Mouse (Mus musculus): ENCODE measurements at regions not wholly inside any gene's neighbourhood (a gene's known extent, or its start where the extent isn't known, plus 50 kb on each side); places are given as distances from the start of the nearest gene placed in this dataset.

- peak in 1 of 2 experiments; percentile 2 for DNase-seq
Measured at GRCm38 (mm10) chr5:79275346-79275745, 1744.6 kb upstream of the Adgrl3 start.

GRCm38 (mm10) chr5:79300001-79300723 is 1719.8 kb upstream of the Adgrl3 start:
- DNase-seq = no peak

- no peak for DNase-seq
Measured at GRCm38 (mm10) chr5:79306181-79306580, 1713.8 kb upstream of the Adgrl3 start.

All from kidney, postnatal 25 days (tissue).